Mouse (Mus musculus) megakaryocyte, embryonic 14.5 days (primary cell): Measurements from ENCODE around the gene Zfp526. TPM values are rescaled to one million over a fixed set of nuclear protein-coding genes. Genes with fewer than 3 reads are reported as not detected.
A peak's percentile ranks its signal among the peaks of the same experiment; 100 is the strongest.

Experiments used
- H3K27me3 ChIP-seq: replicated peaks from 2 replicates; pipeline ENCODE3; 2012; ENCODE audit warnings: inconsistent platforms
- H3K36me3 ChIP-seq: replicated peaks from 2 replicates; pipeline ENCODE3; 2012; ENCODE audit warnings: low read length, inconsistent platforms, mixed read lengths
- H3K4me1 ChIP-seq: 2 replicates; pipeline ENCODE4 v1.6.1; 2012; ENCODE audit warnings: inconsistent platforms
- H3K4me3 ChIP-seq: replicated peaks from 2 replicates; pipeline ENCODE3; 2012; ENCODE audit warnings: moderate library complexity, mild to moderate bottlenecking, inconsistent platforms
- H3K9me3 ChIP-seq: 2 replicates; pipeline ENCODE4 v1.6.1; 2012; ENCODE audit warnings: inconsistent platforms
- FLI1 ChIP-seq: IDR thresholded peaks from 2 replicates; pipeline ENCODE4 v1.6.1; 2012; ENCODE audit warnings: low read length, inconsistent platforms, mixed read lengths
- GATA1 ChIP-seq: IDR thresholded peaks from 3 replicates; pipeline ENCODE4 v1.6.1; 2012; ENCODE audit warnings: mixed read lengths, low read length, inconsistent platforms, borderline replicate concordance
- polyA plus RNA-seq: library from polyadenylated mRNA; stranded (reverse); fragments of >175 nt; gene quantifications from 2 replicates; pipeline ENCODE4 v1.2.3, GENCODE M21; 2012; ENCODE audit warnings: low replicate concordance; ENCODE audit not compliant: insufficient read depth

Zfp526 gene
- polyA plus RNA-seq, 1 experiment, result 4.8 TPM

GRCm38 (mm10) chr7:25209161-25209622 lies 12.0 kb upstream of the Zfp526 start:
- Histone ChIP-seq H3K9me3 (no peaks in the 10 kb centered on the region), H3K36me3 (peaks cover 91% of the 10 kb centered on the region), H3K4me1 (peaks cover 54% of the 10 kb centered on the region), H3K27me3 (peaks cover 1% of the 10 kb centered on the region), H3K4me3 (no peak overlapping the region)
- no peak for TF ChIP-seq FLI1

- H3K4me1 ChIP-seq, result peaks cover 51% of the 10 kb centered on the region
- peaks cover 89% of the 10 kb centered on the region for H3K36me3 ChIP-seq
- no peaks in the 10 kb centered on the region for H3K9me3 ChIP-seq
- no peak overlapping the region for H3K4me3 ChIP-seq
- H3K27me3 ChIP-seq, result peaks cover 1% of the 10 kb centered on the region
- no peak for TF ChIP-seq FLI1
These were observed 10.7 kb upstream of the Zfp526 start for GRCm38 (mm10) chr7:25210482-25210881.

- Histone ChIP-seq H3K36me3 (peaks cover 83% of the 10 kb centered on the region), H3K27me3 (peaks cover 1% of the 10 kb centered on the region), H3K4me3 (peak overlapping the region; percentile 67), H3K9me3 (no peaks in the 10 kb centered on the region), H3K4me1 (peaks cover 43% of the 10 kb centered on the region)
- TF ChIP-seq GATA1 (no peak), FLI1 (no peak)
These were observed 8.1 kb upstream of the Zfp526 start for GRCm38 (mm10) chr7:25213099-25213498.

- peaks cover 1% of the 10 kb centered on the region for H3K27me3 ChIP-seq
- TF ChIP-seq GATA1 (no peak), FLI1 (no peak)
- peaks cover 51% of the 10 kb centered on the region for H3K4me1 ChIP-seq
- H3K36me3 ChIP-seq, result peaks cover 73% of the 10 kb centered on the region
- no peaks in the 10 kb centered on the region for H3K9me3 ChIP-seq
- H3K4me3 ChIP-seq, result no peak overlapping the region
These were observed 7.1 kb upstream of the Zfp526 start for GRCm38 (mm10) chr7:25214172-25214571.

- no peaks in the 10 kb centered on the region for H3K27me3 ChIP-seq
- H3K9me3 ChIP-seq, result no peaks in the 10 kb centered on the region
- peaks cover 41% of the 10 kb centered on the region for H3K36me3 ChIP-seq
- H3K4me3 ChIP-seq, result peak overlapping the region; percentile 96
- H3K4me1 ChIP-seq, result peaks cover 74% of the 10 kb centered on the region
- TF ChIP-seq FLI1, result no peak
- TF ChIP-seq GATA1, result no peak
These were observed 3.4 kb upstream of the Zfp526 start for GRCm38 (mm10) chr7:25217653-25218395.

- TF ChIP-seq FLI1 (no peak), GATA1 (no peak)
- H3K4me1 ChIP-seq, result peaks cover 76% of the 10 kb centered on the region
- H3K27me3 ChIP-seq, result no peaks in the 10 kb centered on the region
- H3K36me3 ChIP-seq, result peaks cover 50% of the 10 kb centered on the region
- peak overlapping the region; percentile 96 for H3K4me3 ChIP-seq
- no peaks in the 10 kb centered on the region for H3K9me3 ChIP-seq
These were observed 2.4 kb upstream of the Zfp526 start for GRCm38 (mm10) chr7:25218705-25219415.

- no peaks in the 10 kb centered on the region for H3K9me3 ChIP-seq
- peaks cover 50% of the 10 kb centered on the region for H3K36me3 ChIP-seq
- H3K4me3 ChIP-seq, result peak overlapping the region; percentile 96
- H3K27me3 ChIP-seq, result no peaks in the 10 kb centered on the region
- peaks cover 76% of the 10 kb centered on the region for H3K4me1 ChIP-seq
- no peak for TF ChIP-seq GATA1
- no peak for TF ChIP-seq FLI1
These were observed 1.8 kb upstream of the Zfp526 start for GRCm38 (mm10) chr7:25219416-25219750.

GRCm38 (mm10) chr7:25219756-25220456 lies 1.3 kb upstream of the Zfp526 start:
- Histone ChIP-seq H3K4me1 (peaks cover 78% of the 10 kb centered on the region), H3K4me3 (peak overlapping the region; percentile 96), H3K27me3 (no peaks in the 10 kb centered on the region), H3K36me3 (peaks cover 52% of the 10 kb centered on the region), H3K9me3 (no peaks in the 10 kb centered on the region)
- TF ChIP-seq GATA1 (no peak), FLI1 (no peak)

GRCm38 (mm10) chr7:25220457-25221101 lies 646 bp upstream of the Zfp526 start, which contains the start of gene Dedd2:
Dedd2 (minus strand) TSS chr7:25220615.
- peaks cover 52% of the 10 kb centered on the region for H3K36me3 ChIP-seq
- H3K9me3 ChIP-seq, result no peaks in the 10 kb centered on the region
- H3K27me3 ChIP-seq, result no peaks in the 10 kb centered on the region
- H3K4me3 ChIP-seq, result peak within 1 kb of the TSS; percentile 96
- H3K4me1 ChIP-seq, result peaks cover 79% of the 10 kb centered on the region
- no peak for TF ChIP-seq GATA1
- TF ChIP-seq FLI1, result no peak
